Mouse (Mus musculus) ovary, adult 2 months (tissue): ENCODE data around the gene Nol4l. TPM values are rescaled to one million over a fixed set of nuclear protein-coding genes. Genes with fewer than 3 reads are reported as not detected.

ENCODE experiments used
- polyA plus RNA-seq: library from polyadenylated mRNA; depleted of rRNA; stranded (reverse); fragments of >200 nt; gene quantifications from 2 replicates; pipeline ENCODE4 v1.2.3, GENCODE M21; 2012; rRNA removed

Gene Nol4l
- 15.1 and 25.6 TPM in 2 replicates for polyA plus RNA-seq

GRCm38 (mm10) chr2:153529931-153530766 is at the start of gene Nol4l:
TSS of gene Nol4l (minus strand) at chr2:153529971.

GRCm38 (mm10) chr2:153492573-153493392 is 37.0 kb downstream of the Nol4l start, which contains the start of gene 4930404H24Rik:
TSS of gene 4930404H24Rik (plus strand) at chr2:153492790.

Other genes with a start within 250 kb of the Nol4l start
- 7.2 and 9.1 TPM in 2 replicates for gene Kif3b, start 238.6 kb downstream of the Nol4l start, polyA plus RNA-seq
- gene Asxl1, start 184.1 kb downstream of the Nol4l start, polyA plus RNA-seq, result 16.8 and 17.6 TPM in 2 replicates
- not detected in 2 replicates for gene 4930404H24Rik, start 37.2 kb downstream of the Nol4l start, polyA plus RNA-seq
- gene Commd7, start 102.8 kb upstream of the Nol4l start, polyA plus RNA-seq, result 16.8 and 17.8 TPM in 2 replicates
- 4.4 and 5.1 TPM in 2 replicates for gene Dnmt3b, start 119.5 kb upstream of the Nol4l start, polyA plus RNA-seq
- gene Dnmt3c, start 166.7 kb upstream of the Nol4l start, polyA plus RNA-seq, result 0.16 TPM in 1 of 2 replicates, not detected in the other
- gene Mapre1, start 211.3 kb upstream of the Nol4l start, polyA plus RNA-seq, result 7.8 and 8.9 TPM in 2 replicates
- gene Efcab8, start 250.0 kb upstream of the Nol4l start, polyA plus RNA-seq, result 0.08 and 0.43 TPM in 2 replicates